10 mouse cellular contexts compared by ENCODE assay signal in the genomic region with DNA sequence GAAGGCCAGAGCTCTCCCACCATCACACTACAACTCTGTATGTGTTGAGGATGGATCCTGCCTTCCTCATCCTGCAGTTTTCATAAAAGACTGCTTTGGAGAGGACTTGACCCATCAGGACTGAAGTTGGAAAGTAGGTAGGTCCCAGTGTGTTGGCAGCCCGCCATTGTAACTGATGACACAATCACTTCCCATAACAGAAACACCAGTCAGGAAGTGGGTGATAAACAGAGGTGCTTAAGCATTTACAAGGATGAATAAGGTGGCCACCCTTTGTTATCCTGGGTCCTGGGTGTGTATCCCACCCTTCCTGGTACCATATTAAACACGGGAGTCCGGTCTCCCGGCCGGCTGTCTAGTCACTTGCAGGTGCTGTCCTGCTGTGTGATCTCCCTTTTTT.
DNase-seq lines count a peak whose midpoint lies in the region; TF ChIP-seq lines count a peak whose summit lies in the region.
"Had no signal": no experiment of that assay in that cellular context is flagged by ENCODE, and none has a peak within 500 bp of the region (broad histone marks: within the 10 kb centered on the region; RNA-seq: fewer than 3 reads in every experiment).

No protein-coding gene starts in this region.

- 64% methylated on average over 5 of the region's 5 CpGs for WGBS in bone marrow, adult 2 months

- H3K4me3 ChIP-seq in bone marrow, adult 2 months (replicated peaks; ENCODE audit: control insufficient read depth, low read depth, low read length): no peak overlapping the region
- H3K4me3 ChIP-seq: forebrain, embryonic 10.5 days; liver, embryonic 13.5 days had no signal

- H3K27ac ChIP-seq in bone marrow, adult 2 months (ENCODE audit: control insufficient read depth, insufficient read depth, low read depth, low read length, poor library complexity): peak overlapping the region; percentile 37
- H3K27ac ChIP-seq: forebrain, embryonic 10.5 days; liver, embryonic 13.5 days had no signal

- no peak for TF ChIP-seq POLR2A in bone marrow, adult 2 months (IDR thresholded peaks at IDR 0.05; ENCODE audit: borderline replicate concordance, control insufficient read depth, low read depth, low read length)

- no peak for TF ChIP-seq CTCF in bone marrow, adult 2 months (IDR thresholded peaks at IDR 0.05; ENCODE audit: control insufficient read depth, insufficient read depth, low read length)

- DNase-seq in kidney, postnatal 10 days: peak; percentile 51
- DNase-seq in kidney, adult 18-20 months: no peak
- peak; percentile 11 for DNase-seq in Muller cell, postnatal 12 days (ENCODE audit: inconsistent ontology term)
- DNase-seq in lung, postnatal 4 days: peak; percentile 79
- no peak for DNase-seq in left cerebral cortex, postnatal 14 days (ENCODE audit: low spot score in 2 of 2)
- DNase-seq in thymus, postnatal 14 days: no peak
- DNase-seq: layer of hippocampus, postnatal 36 days; liver, embryonic 13.5 days had no signal

- intact Hi-C loops in left cerebral cortex, postnatal 14 days (cut with DNase I): no loop called here

- H3K4me1 ChIP-seq in bone marrow, adult 2 months (ENCODE audit: control insufficient read depth, insufficient read depth, low read length): peaks cover 7% of the 10 kb centered on the region
- H3K4me1 ChIP-seq: forebrain, embryonic 10.5 days had no signal

Comparison
In these comparisons a context has a peak if more than half of its experiments do, and no peak if none do; other contexts are left out.
1. DNase-seq: peak in kidney, postnatal 10 days (single experiment), Muller cell, postnatal 12 days (single experiment) and lung, postnatal 4 days (2 of 2); none in kidney, adult 18-20 months (single experiment), left cerebral cortex, postnatal 14 days (0 of 2) and thymus, postnatal 14 days (single experiment).